Mouse (Mus musculus) limb, embryonic 13.5 days (tissue): ENCODE results near the gene Galnt7. TPM values are rescaled to one million over a fixed set of nuclear protein-coding genes. Genes with fewer than 3 reads are reported as not detected.
A peak's percentile ranks its signal among the peaks of the same experiment; 100 is the strongest.

Source experiments
- ATAC-seq: fragments of 200-750 bp; cut with Nextera tagmentation; 2 replicates; pipeline ENCODE4 v1.8.0; 2017; ENCODE audit warnings: low read depth, moderate number of reproducible peaks, moderate TSS enrichment; ENCODE audit not compliant: low FRiP score
- H3K27ac ChIP-seq: fragments of 300-500 bp; sonication (generic); 2 replicates; pipeline ENCODE4 v1.5.1; 2015; ENCODE audit warnings: inconsistent platforms, mild to moderate bottlenecking, moderate library complexity
- H3K27me3 ChIP-seq: fragments of 300-500 bp; sonication (generic); 2 replicates; pipeline ENCODE4 v1.6.1; 2015; ENCODE audit warnings: mild to moderate bottlenecking, inconsistent platforms
- H3K36me3 ChIP-seq: fragments of 300-500 bp; sonication (generic); 2 replicates; pipeline ENCODE4 v1.6.1; 2015; ENCODE audit warnings: inconsistent platforms, mild to moderate bottlenecking, moderate library complexity
- H3K4me1 ChIP-seq: fragments of 300-500 bp; sonication (generic); 2 replicates; pipeline ENCODE4 v1.6.1; 2015; ENCODE audit warnings: inconsistent platforms
- H3K4me2 ChIP-seq: fragments of 300-500 bp; sonication (generic); replicated peaks from 2 replicates; pipeline ENCODE4 v1.6.1; 2015; ENCODE audit warnings: inconsistent platforms, mild to moderate bottlenecking, moderate library complexity
- H3K4me3 ChIP-seq: fragments of 300-500 bp; sonication (generic); 2 replicates; pipeline ENCODE4 v1.5.1; 2015; ENCODE audit warnings: moderate library complexity, mild to moderate bottlenecking, inconsistent platforms
- H3K9ac ChIP-seq: fragments of 300-500 bp; sonication (generic); 2 replicates; pipeline ENCODE4 v1.6.1; 2015; ENCODE audit warnings: mild to moderate bottlenecking, inconsistent platforms
- H3K9me3 ChIP-seq: fragments of 300-500 bp; sonication (generic); 2 replicates; pipeline ENCODE4 v1.6.1; 2016; ENCODE audit warnings: inconsistent platforms
- whole genome bisulfite sequencing: fragments of 180-500 bp; shearing (Covaris S2); methylation state at CpG from one replicate; pipeline ENCODE4 v1.1.7; 2015; 5-methylcytosine and 5-hydroxymethylcytosine counted together
- polyA plus RNA-seq: library from polyadenylated mRNA; unstranded; fragments of >200 nt; fragmentation: Nextera tagmentation; extraction: Ambion mirVana; gene quantifications from 2 replicates; pipeline ENCODE4 v1.2.1, GENCODE M21; 2015

Galnt7 gene
- polyA plus RNA-seq, 1 experiment from 2014 or later: 13.1 TPM

DNA sequence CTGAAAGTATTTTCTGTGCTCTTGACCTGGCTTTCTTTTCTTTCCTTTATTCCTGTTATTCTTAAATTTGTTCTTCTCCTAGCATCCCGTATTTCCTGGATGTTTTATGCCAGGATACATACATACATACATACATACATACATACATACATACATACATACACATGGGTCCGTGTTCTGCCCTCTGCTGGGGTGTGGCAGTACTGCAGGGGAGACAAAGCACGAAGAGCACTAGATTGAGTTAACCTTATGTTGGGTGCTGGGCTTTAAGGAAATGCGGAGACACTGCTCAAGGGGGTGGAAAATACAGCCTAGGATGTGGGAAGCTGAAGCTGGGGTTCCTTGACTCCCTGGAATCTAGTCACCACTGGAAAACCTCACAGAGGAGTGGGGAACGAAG, 149.2 kb downstream of the Galnt7 start:
- no peak for ATAC-seq
- 56% methylated on average over 5 of the region's 5 CpGs for WGBS
- H3K4me1 ChIP-seq: peaks cover 8% of the 10 kb centered on the region
- no peak overlapping the region for H3K4me3 ChIP-seq
- no peak overlapping the region for H3K9ac ChIP-seq
- H3K27ac ChIP-seq: no peak overlapping the region
- no peak overlapping the region for H3K4me2 ChIP-seq
- H3K36me3 ChIP-seq: no peaks in the 10 kb centered on the region
- H3K27me3 ChIP-seq: no peaks in the 10 kb centered on the region
- H3K9me3 ChIP-seq: no peaks in the 10 kb centered on the region

- H3K4me2 ChIP-seq: peak overlapping the region; percentile 35
- WGBS: 56% methylated on average over 17 of the region's 17 CpGs
- H3K36me3 ChIP-seq: no peaks in the 10 kb centered on the region
- H3K9ac ChIP-seq: no peak overlapping the region
- peaks cover 12% of the 10 kb centered on the region for H3K4me1 ChIP-seq
- H3K4me3 ChIP-seq: no peak overlapping the region
- no peak; the same call in 1 of the 2 replicates for ATAC-seq
- no peaks in the 10 kb centered on the region for H3K27me3 ChIP-seq
- no peak overlapping the region for H3K27ac ChIP-seq
- no peaks in the 10 kb centered on the region for H3K9me3 ChIP-seq
Measured at GRCm38 (mm10) chr8:57498847-57499511, 153.9 kb downstream of the Galnt7 start.

GRCm38 (mm10) chr8:57498494-57498846, 154.4 kb downstream of the Galnt7 start:
- Histone ChIP-seq H3K9me3 (no peaks in the 10 kb centered on the region), H3K4me2 (peak overlapping the region; percentile 35), H3K27me3 (no peaks in the 10 kb centered on the region), H3K9ac (no peak overlapping the region), H3K36me3 (no peaks in the 10 kb centered on the region), H3K27ac (no peak overlapping the region), H3K4me3 (no peak overlapping the region), H3K4me1 (peaks cover 12% of the 10 kb centered on the region)
- 60% methylated on average over 8 of the region's 8 CpGs for WGBS
- ATAC-seq: no peak

DNA sequence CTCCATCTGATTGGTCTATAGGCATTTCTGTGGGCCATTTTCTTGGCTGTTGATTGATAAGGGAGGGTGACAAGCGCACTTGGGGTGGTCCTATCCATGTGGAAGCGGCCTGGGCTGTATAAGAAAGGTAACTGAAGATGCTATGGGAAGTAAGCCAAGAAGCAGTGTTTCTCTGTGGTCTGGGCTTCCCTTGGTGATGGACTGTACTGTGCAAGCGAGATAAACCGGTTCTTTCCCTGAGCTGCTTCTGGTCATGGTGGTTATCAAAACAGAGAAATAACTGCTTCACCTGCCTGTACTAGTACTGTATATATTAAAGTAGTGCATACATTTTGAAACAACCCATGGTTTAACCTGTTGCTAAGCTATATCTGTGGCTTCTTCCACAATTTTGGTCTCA, 161.0 kb downstream of the Galnt7 start:
- Histone ChIP-seq H3K9me3 (no peaks in the 10 kb centered on the region), H3K4me3 (no peak overlapping the region), H3K4me2 (no peak overlapping the region), H3K36me3 (no peaks in the 10 kb centered on the region), H3K4me1 (peaks cover 4% of the 10 kb centered on the region; the same call in 1 of the 2 replicates), H3K9ac (no peak overlapping the region), H3K27ac (no peak overlapping the region), H3K27me3 (no peaks in the 10 kb centered on the region)
- ATAC-seq: no peak
- 94% methylated on average over 4 of the region's 4 CpGs for WGBS

GRCm38 (mm10) chr8:57489896-57490295, 162.9 kb downstream of the Galnt7 start:
- Histone ChIP-seq H3K36me3 (no peaks in the 10 kb centered on the region), H3K4me2 (no peak overlapping the region), H3K27ac (no peak overlapping the region), H3K4me3 (no peak overlapping the region), H3K9ac (no peak overlapping the region), H3K9me3 (no peaks in the 10 kb centered on the region), H3K4me1 (peaks cover 13% of the 10 kb centered on the region), H3K27me3 (no peaks in the 10 kb centered on the region)
- ATAC-seq: no peak

DNA sequence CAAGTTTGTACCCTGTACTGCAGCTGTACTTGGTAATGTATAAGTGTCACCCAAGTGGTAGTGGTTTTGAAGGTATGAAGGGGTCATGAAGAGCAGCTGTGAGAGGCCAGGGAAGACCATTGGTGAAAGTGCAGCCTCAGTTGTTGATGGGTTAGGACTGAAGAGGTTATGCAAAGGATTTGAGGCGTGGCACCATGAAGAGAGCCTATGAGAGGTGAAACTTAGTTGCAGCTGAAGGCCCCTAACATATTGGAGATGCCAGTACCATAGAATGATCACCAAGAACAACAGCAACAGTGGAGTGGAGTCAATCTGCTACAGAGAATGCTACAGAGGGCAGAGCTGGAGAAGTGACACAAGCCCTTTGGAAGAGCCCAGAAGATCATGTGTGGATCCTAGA, 163.5 kb downstream of the Galnt7 start:
- H3K36me3 ChIP-seq: no peaks in the 10 kb centered on the region
- H3K9ac ChIP-seq: no peak overlapping the region
- no peaks in the 10 kb centered on the region for H3K9me3 ChIP-seq
- H3K4me1 ChIP-seq: peaks cover 13% of the 10 kb centered on the region
- H3K27ac ChIP-seq: no peak overlapping the region
- no peaks in the 10 kb centered on the region for H3K27me3 ChIP-seq
- ATAC-seq: no peak
- 100% methylated on average over 1 of the region's 1 CpGs for WGBS
- no peak overlapping the region for H3K4me3 ChIP-seq
- no peak overlapping the region for H3K4me2 ChIP-seq

GRCm38 (mm10) chr8:57488312-57488765, 164.5 kb downstream of the Galnt7 start:
- ATAC-seq: peak; percentile 12
- peaks cover 4% of the 10 kb centered on the region for H3K36me3 ChIP-seq
- H3K27ac ChIP-seq: peak overlapping the region; percentile 97
- peak overlapping the region; percentile 68 for H3K9ac ChIP-seq
- under 1% methylated on average over 25 of the region's 25 CpGs for WGBS
- H3K27me3 ChIP-seq: no peaks in the 10 kb centered on the region
- peak overlapping the region; percentile 82 for H3K4me2 ChIP-seq
- H3K4me3 ChIP-seq: peak overlapping the region; percentile 87
- H3K4me1 ChIP-seq: peaks cover 13% of the 10 kb centered on the region
- H3K9me3 ChIP-seq: no peaks in the 10 kb centered on the region

DNA sequence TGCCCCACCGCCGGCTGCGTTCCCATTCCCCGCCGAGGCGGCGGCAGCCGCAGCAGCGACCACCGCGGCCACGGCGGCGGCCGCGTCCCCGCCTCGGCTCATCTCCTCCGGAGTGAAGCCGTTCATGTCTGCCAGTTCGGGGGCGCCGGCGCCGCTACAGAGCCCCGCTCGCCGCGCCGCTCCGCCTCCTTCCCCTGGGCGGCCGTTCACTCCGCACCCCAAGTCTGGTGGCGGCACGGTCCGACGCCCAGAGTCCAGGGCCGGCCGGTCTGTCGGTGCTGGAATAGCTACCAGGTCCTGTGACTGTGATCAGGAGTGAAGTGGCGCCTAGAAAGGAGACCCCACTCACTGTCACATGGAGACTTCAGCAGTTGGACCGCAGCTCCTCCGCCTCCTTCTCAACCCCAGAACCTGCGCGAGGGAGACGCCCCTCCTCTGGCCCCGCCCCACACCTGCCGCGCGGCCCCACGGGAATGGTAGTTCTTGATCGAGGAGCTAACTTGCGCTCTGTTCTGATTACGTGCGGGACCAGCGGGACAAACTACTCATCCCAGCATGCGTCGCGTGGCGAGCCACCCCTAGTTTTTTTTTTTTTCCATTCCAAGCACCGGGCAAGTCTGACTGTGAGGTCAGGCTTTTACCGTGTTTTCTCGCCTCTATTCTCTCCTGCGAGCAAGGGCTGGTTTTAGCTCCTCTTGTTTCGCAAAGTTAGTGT, 165.2 kb downstream of the Galnt7 start, which contains the start of gene Sap30:
Gene Sap30 (minus strand): TSS at position 420 of the 715 bp plus-strand sequence.
- H3K27ac ChIP-seq: peak within 1 kb of the TSS; percentile 97
- H3K27me3 ChIP-seq: no peaks in the 10 kb centered on the region
- no peaks in the 10 kb centered on the region for H3K9me3 ChIP-seq
- peak within 1 kb of the TSS; percentile 82 for H3K4me2 ChIP-seq
- peak within 1 kb of the TSS; percentile 87 for H3K4me3 ChIP-seq
- peaks cover 7% of the 10 kb centered on the region for H3K36me3 ChIP-seq
- peaks cover 13% of the 10 kb centered on the region for H3K4me1 ChIP-seq
- ATAC-seq: peak; percentile 97
- under 1% methylated on average over 63 of the region's 66 CpGs for WGBS
- H3K9ac ChIP-seq: peak within 1 kb of the TSS; percentile 94

DNA sequence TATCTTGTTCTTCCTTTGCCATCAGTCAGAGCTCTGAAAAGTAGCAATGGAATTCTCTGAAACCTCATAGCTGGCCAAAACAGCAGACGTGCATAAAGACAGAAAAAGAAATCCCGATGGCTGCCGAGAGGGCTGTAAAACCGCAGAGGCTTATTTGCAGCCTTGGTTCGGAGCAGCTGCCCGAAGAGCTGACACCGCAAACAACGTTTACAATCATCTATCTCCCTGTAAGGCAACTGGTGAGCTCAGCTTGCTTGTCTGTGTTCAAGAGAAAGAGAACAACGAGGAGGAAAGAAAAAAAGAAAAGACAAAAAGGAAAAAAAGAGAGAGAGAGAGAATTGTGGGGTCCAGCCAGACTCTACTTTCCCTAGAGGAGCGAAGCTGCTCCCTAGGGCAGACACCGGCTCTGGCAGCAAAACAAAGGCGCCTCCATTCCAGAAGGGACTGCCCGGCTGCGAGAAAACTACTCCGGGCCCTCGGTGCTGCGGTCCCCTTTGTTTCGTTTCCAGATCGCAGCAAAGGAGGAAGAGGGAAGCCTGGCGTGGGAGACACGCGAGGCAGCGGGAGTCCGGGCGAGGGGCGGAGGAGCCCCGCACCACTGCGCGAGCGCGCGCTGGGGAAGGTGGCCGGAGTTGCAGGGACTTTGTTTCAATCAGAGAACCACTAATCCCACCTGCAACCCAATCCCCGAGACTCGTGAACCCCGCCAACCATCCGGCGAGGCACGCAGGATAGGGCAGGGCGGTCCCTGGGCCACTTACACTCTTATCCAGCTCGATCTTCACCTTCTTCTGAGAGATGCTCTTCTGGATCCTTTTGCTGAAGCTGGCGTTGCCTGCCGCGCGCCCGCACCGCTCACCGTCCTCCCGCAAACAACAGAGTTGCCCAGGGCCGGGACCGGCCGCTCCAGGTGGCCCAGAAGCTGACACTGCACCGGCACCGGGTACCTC, 166.1 kb downstream of the Galnt7 start:
- Histone ChIP-seq H3K9me3 (no peaks in the 10 kb centered on the region), H3K9ac (peak overlapping the region; percentile 94), H3K27me3 (no peaks in the 10 kb centered on the region), H3K4me3 (peak overlapping the region; percentile 87), H3K4me2 (peak overlapping the region; percentile 82), H3K4me1 (peaks cover 13% of the 10 kb centered on the region), H3K36me3 (peaks cover 14% of the 10 kb centered on the region), H3K27ac (peak overlapping the region; percentile 97)
- WGBS: under 1% methylated on average over 54 of the region's 54 CpGs
- peak; percentile 58 for ATAC-seq

GRCm38 (mm10) chr8:57480606-57481005, 172.2 kb downstream of the Galnt7 start:
- H3K27me3 ChIP-seq: no peaks in the 10 kb centered on the region
- H3K36me3 ChIP-seq: peaks cover 23% of the 10 kb centered on the region
- H3K9ac ChIP-seq: no peak overlapping the region
- H3K4me3 ChIP-seq: no peak overlapping the region
- H3K27ac ChIP-seq: no peak overlapping the region
- WGBS: 80% methylated on average over 4 of the region's 4 CpGs
- peaks cover 6% of the 10 kb centered on the region for H3K4me1 ChIP-seq
- H3K4me2 ChIP-seq: no peak overlapping the region
- H3K9me3 ChIP-seq: no peaks in the 10 kb centered on the region
- ATAC-seq: no peak

GRCm38 (mm10) chr8:57479700-57480099, 173.1 kb downstream of the Galnt7 start:
- 92% methylated on average over 8 of the region's 8 CpGs for WGBS
- Histone ChIP-seq H3K27me3 (no peaks in the 10 kb centered on the region), H3K27ac (no peak overlapping the region), H3K4me2 (no peak overlapping the region), H3K4me3 (no peak overlapping the region), H3K9ac (no peak overlapping the region), H3K36me3 (peaks cover 23% of the 10 kb centered on the region), H3K9me3 (no peaks in the 10 kb centered on the region), H3K4me1 (no peaks in the 10 kb centered on the region)
- no peak for ATAC-seq

GRCm38 (mm10) chr8:57478406-57478805, 174.4 kb downstream of the Galnt7 start:
- WGBS: 63% methylated on average over 3 of the region's 3 CpGs
- no peak for ATAC-seq

More at GRCm38 (mm10) chr8:57478406-57478805, 174.4 kb downstream of the Galnt7 start:
- Histone ChIP-seq H3K36me3 (peaks cover 19% of the 10 kb centered on the region), H3K27ac (no peak overlapping the region), H3K27me3 (no peaks in the 10 kb centered on the region), H3K4me2 (no peak overlapping the region), H3K9me3 (no peaks in the 10 kb centered on the region), H3K4me3 (no peak overlapping the region), H3K4me1 (no peaks in the 10 kb centered on the region), H3K9ac (no peak overlapping the region)
